Comparison of ENCODE assay signal across 9 mouse cellular contexts in the genomic region with DNA sequence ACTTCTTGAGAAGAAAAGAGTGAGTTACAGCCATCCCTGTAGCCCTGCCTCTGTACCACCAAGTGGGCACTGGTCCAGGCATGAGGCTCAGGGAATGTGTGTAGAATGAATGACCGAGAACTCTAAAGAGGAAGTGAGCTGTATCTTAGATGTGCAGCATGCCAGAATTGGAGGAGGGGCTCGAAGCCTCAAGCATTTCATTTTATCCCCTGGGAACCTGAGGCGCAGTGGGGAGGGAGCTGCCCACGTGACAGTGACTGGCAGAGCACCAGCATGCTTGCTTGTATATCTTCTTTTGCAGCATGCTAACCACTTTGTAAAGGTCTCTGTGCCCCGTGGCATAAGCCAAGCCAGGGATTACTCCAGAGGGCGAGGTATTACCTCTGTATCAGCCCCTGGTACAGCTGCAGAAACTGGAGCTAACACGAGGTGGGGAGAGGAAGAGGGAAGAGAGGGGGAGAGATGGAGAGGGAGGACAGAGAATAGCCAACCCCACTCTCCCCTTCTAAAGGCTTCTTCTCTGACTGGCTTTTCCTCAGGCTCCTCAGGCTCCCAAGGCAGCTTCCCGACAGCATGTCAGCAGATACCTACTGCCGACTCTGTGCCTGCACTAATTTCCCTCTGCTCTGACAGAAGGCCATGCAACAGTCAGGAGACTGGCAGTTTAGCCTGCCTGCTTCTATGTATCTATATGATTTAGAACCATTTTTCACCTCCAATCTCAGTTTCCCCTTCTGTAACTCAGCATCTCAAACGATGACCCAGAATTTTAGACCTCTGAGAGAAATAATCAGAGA. TPM values are rescaled to one million over a fixed set of nuclear protein-coding genes. Genes with fewer than 3 reads are reported as not detected.
DNase-seq lines count a peak whose midpoint lies in the region; ATAC-seq and TF ChIP-seq lines count a peak whose summit lies in the region.
"Had no signal": no experiment of that assay in that cellular context is flagged by ENCODE, and none has a peak within 500 bp of the region (broad histone marks: within the 10 kb centered on the region; RNA-seq: fewer than 3 reads in every experiment).

No protein-coding gene starts in this region.

- H3K36me3 ChIP-seq in neural tube, embryonic 15.5 days, result no peaks in the 10 kb centered on the region
- H3K36me3 ChIP-seq: liver, embryonic 15.5 days had no signal

- H3K9ac ChIP-seq in neural tube, embryonic 15.5 days (replicated peaks), result no peak overlapping the region
- H3K9ac ChIP-seq: liver, embryonic 15.5 days had no signal

- H3K4me1 ChIP-seq in cerebellum, adult 2 months (ENCODE audit: control insufficient read depth, insufficient read depth, low read length), result peaks cover 75% of the 10 kb centered on the region
- peaks cover 76% of the 10 kb centered on the region for H3K4me1 ChIP-seq in neural tube, embryonic 15.5 days
- H3K4me1 ChIP-seq: liver, embryonic 15.5 days had no signal

- no peaks in the 10 kb centered on the region for H3K27me3 ChIP-seq in cerebellum, adult 2 months (ENCODE audit: control insufficient read depth, insufficient read depth, low read length)
- H3K27me3 ChIP-seq in neural tube, embryonic 15.5 days (replicated peaks), result no peaks in the 10 kb centered on the region
- H3K27me3 ChIP-seq: liver, embryonic 15.5 days had no signal

- 0 out of 2 replicates have a peak overlapping the region, but pooled peaks have one; percentile 15 for H3K4me2 ChIP-seq in neural tube, embryonic 15.5 days
- H3K4me2 ChIP-seq: liver, embryonic 15.5 days had no signal

- no peaks in the 10 kb centered on the region for H3K9me3 ChIP-seq in neural tube, embryonic 15.5 days (replicated peaks)
- H3K9me3 ChIP-seq: liver, embryonic 15.5 days had no signal

- peak; percentile 58 for ATAC-seq in neural tube, embryonic 15.5 days (ENCODE audit: low FRiP score)

- H3K27ac ChIP-seq in cerebellum, adult 2 months (ENCODE audit: insufficient read depth, low read length), result peak overlapping the region; percentile 64
- H3K27ac ChIP-seq in neural tube, embryonic 15.5 days (replicated peaks), result peak overlapping the region; percentile 66
- H3K27ac ChIP-seq: liver, embryonic 15.5 days had no signal

- DNase-seq in cerebellum, adult 2 months, result no peak
- DNase-seq in cerebellum, adult 11 months, result no peak
- DNase-seq in urinary bladder, postnatal 14 days (ENCODE audit: low spot score), result peak; percentile 4
- no peak for DNase-seq in urinary bladder, postnatal 25 days (ENCODE audit: low spot score)
- peak; percentile 52 for DNase-seq in heart, adult 8-10 months (ENCODE audit: low spot score)
- peak; percentile 33 to 53 for DNase-seq in kidney, postnatal 25 days
- DNase-seq in embryo, embryonic 10.5 days (ENCODE audit: low spot score), result no peak

- H3K4me3 ChIP-seq in cerebellum, adult 2 months (replicated peaks; ENCODE audit: insufficient read depth, low read depth, low read length), result no peak overlapping the region
- H3K4me3 ChIP-seq in neural tube, embryonic 15.5 days (replicated peaks), result no peak overlapping the region
- H3K4me3 ChIP-seq: liver, embryonic 15.5 days had no signal

- TF ChIP-seq CTCF in cerebellum, adult 2 months (IDR thresholded peaks at IDR 0.05; ENCODE audit: borderline replicate concordance, insufficient read depth, low read depth, low read length), result no peak

- TF ChIP-seq POLR2A in cerebellum, adult 2 months (IDR thresholded peaks at IDR 0.05; ENCODE audit: borderline replicate concordance, insufficient read depth, low read length), result no peak

- 10% methylated on average over 10 of the region's 10 CpGs for WGBS in cerebellum, adult 2 months
- 22% methylated on average over 10 of the region's 10 CpGs for WGBS in neural tube, embryonic 15.5 days

RNA-seq across cellular contexts. Expression of a gene that starts 31.4 kb away (rescaled TPM):
- 345 and 365 TPM in 2 replicates for polyA plus RNA-seq in cerebellum, adult 2 months (2012; rRNA removed)
- 10 to 100 TPM; 18.5 to 26.9 (median 21.6) TPM for total RNA-seq in heart, adult 8-10 months (2022)
- 203 and 251 TPM in 2 replicates for polyA plus RNA-seq in neural tube, embryonic 15.5 days (2015; fragmentation: Nextera tagmentation; extraction: Ambion mirVana)

Comparison
In these comparisons a context has a peak if more than half of its experiments do, and no peak if none do; other contexts are left out.
1. DNase-seq: peak in urinary bladder, postnatal 14 days (single experiment), heart, adult 8-10 months (single experiment) and kidney, postnatal 25 days (2 of 2); none in cerebellum, adult 2 months (0 of 2), cerebellum, adult 11 months (single experiment), urinary bladder, postnatal 25 days (single experiment) and embryo, embryonic 10.5 days (single experiment).